Mouse (Mus musculus) liver, embryonic 18 days (tissue): ENCODE data around the gene Rftn2. TPM values are rescaled to one million over a fixed set of nuclear protein-coding genes. Genes with fewer than 3 reads are reported as not detected.

Experiments used
- polyA plus RNA-seq: library from polyadenylated mRNA; depleted of rRNA; stranded (reverse); fragments of >200 nt; gene quantifications from 2 replicates; pipeline ENCODE4 v1.2.3, GENCODE M21; 2012; rRNA removed

Gene Rftn2
- 0.52 and 0.56 TPM in 2 replicates for polyA plus RNA-seq

GRCm38 (mm10) chr1:55226011-55226857 is at the start of gene Rftn2:
Rftn2 (minus strand) TSS chr1:55226782.

GRCm38 (mm10) chr1:55236890-55237642 is 10.5 kb upstream of the Rftn2 start, which contains the start of gene Mars2:
Mars2 (plus strand) TSS chr1:55237177.

GRCm38 (mm10) chr1:55130943-55131401 is 95.6 kb downstream of the Rftn2 start, which contains the start of gene Mob4:
Mob4 (plus strand) TSS chr1:55131231.

Other genes with a start within 250 kb of the Rftn2 start
- gene Sf3b1, start 199.3 kb downstream of the Rftn2 start, polyA plus RNA-seq, result 42.8 and 47.3 TPM in 2 replicates
- gene Coq10b, start 174.0 kb downstream of the Rftn2 start, polyA plus RNA-seq, result 9.3 and 10.1 TPM in 2 replicates
- gene Hspe1, start 138.7 kb downstream of the Rftn2 start, polyA plus RNA-seq, result 233 and 277 TPM in 2 replicates
- gene Hspd1, start 138.5 kb downstream of the Rftn2 start, polyA plus RNA-seq, result 152 and 170 TPM in 2 replicates
- gene Mob4, start 95.6 kb downstream of the Rftn2 start, polyA plus RNA-seq, result 12.1 and 12.2 TPM in 2 replicates
- gene Mars2, start 10.4 kb upstream of the Rftn2 start, polyA plus RNA-seq, result 1.1 TPM in 2 replicates
- gene Boll, start 136.7 kb upstream of the Rftn2 start, polyA plus RNA-seq, result 0.03 TPM in 1 of 2 replicates, not detected in the other
- 0.30 TPM in 2 replicates for gene Plcl1, start 179.1 kb upstream of the Rftn2 start, polyA plus RNA-seq